Mouse (Mus musculus): ENCODE results near the gene Plxna2.

Plxna2 gene

GRCm38 (mm10) chr1:194665715-194666114, 47.7 kb downstream of the Plxna2 start:
- no peak for DNase-seq

- DNase-seq = no peak
These were observed 53.9 kb downstream of the Plxna2 start for GRCm38 (mm10) chr1:194671783-194672524.

GRCm38 (mm10) chr1:194672525-194672894, 54.5 kb downstream of the Plxna2 start:
- no peak for DNase-seq

- no peak for DNase-seq
These were observed 55.2 kb downstream of the Plxna2 start for GRCm38 (mm10) chr1:194673229-194673628.

- DNase-seq = no peak
These were observed 57.3 kb downstream of the Plxna2 start for GRCm38 (mm10) chr1:194675106-194675890.

GRCm38 (mm10) chr1:194675891-194676200, 57.8 kb downstream of the Plxna2 start:
- no peak for DNase-seq

GRCm38 (mm10) chr1:194677878-194678277, 59.9 kb downstream of the Plxna2 start:
- no peak for DNase-seq

- DNase-seq = no peak
These were observed 61.1 kb downstream of the Plxna2 start for GRCm38 (mm10) chr1:194679147-194679546.

- no peak for DNase-seq
These were observed 62.1 kb downstream of the Plxna2 start for GRCm38 (mm10) chr1:194680136-194680535.

- DNase-seq = no peak
These were observed 64.0 kb downstream of the Plxna2 start for GRCm38 (mm10) chr1:194682021-194682420.

- DNase-seq = no peak
These were observed 65.1 kb downstream of the Plxna2 start for GRCm38 (mm10) chr1:194683132-194683531.

- DNase-seq = no peak
These were observed 67.9 kb downstream of the Plxna2 start for GRCm38 (mm10) chr1:194685896-194686295.

- peak; percentile 13 for DNase-seq
These were observed 69.7 kb downstream of the Plxna2 start for GRCm38 (mm10) chr1:194687746-194688145.

GRCm38 (mm10) chr1:194688161-194688560, 70.1 kb downstream of the Plxna2 start:
- DNase-seq = no peak

- no peak for DNase-seq
These were observed 75.0 kb downstream of the Plxna2 start for GRCm38 (mm10) chr1:194693063-194693462.

- DNase-seq = no peak
These were observed 75.5 kb downstream of the Plxna2 start for GRCm38 (mm10) chr1:194693488-194693887.

- no peak for DNase-seq
These were observed 76.8 kb downstream of the Plxna2 start for GRCm38 (mm10) chr1:194694805-194695204.

GRCm38 (mm10) chr1:194697439-194697838, 79.4 kb downstream of the Plxna2 start:
- no peak for DNase-seq

GRCm38 (mm10) chr1:194699321-194699720, 81.3 kb downstream of the Plxna2 start:
- no peak for DNase-seq

GRCm38 (mm10) chr1:194703235-194703634, 85.2 kb downstream of the Plxna2 start:
- DNase-seq = no peak

- DNase-seq = peak; percentile 7
These were observed 86.3 kb downstream of the Plxna2 start for GRCm38 (mm10) chr1:194704171-194704855.

GRCm38 (mm10) chr1:194706566-194706965, 88.5 kb downstream of the Plxna2 start:
- DNase-seq = no peak

- DNase-seq = no peak
These were observed 94.4 kb downstream of the Plxna2 start for GRCm38 (mm10) chr1:194712373-194712772.
